Mouse (Mus musculus): ENCODE measurements around the gene Olfr1028. TPM values are rescaled to one million over a fixed set of nuclear protein-coding genes. Genes with fewer than 3 reads are reported as not detected.

Olfr1028 gene
- not detected in 2 replicates for polyA plus RNA-seq (2016; fragmentation: Nextera tagmentation; extraction: Ambion mirVana)

DNA sequence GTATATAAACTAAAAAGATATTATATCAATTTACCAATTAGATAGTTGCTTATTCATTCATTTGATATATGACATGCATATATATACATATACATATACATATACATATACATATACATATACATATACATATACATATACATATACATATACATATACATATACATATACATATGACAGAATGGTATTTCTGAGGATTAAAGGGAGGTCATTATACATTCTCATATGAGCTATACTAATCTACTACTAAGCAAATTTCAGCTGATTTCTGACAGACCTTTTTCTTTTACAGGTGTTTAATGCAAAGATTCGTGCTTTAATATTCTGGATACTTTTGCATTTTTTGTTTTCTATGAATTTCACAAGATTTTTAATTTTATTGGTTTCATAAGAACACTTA lies at the start of gene Olfr1028:
TSS of gene Olfr1028 (plus strand) at position 301 of the 400 bp plus-strand sequence.
- Histone ChIP-seq H3K36me3 (no peaks in the 10 kb centered on the region), H3K27ac (no peak within 1 kb of the TSS), H3K27me3 (ENCODE audit: insufficient read depth, poor library complexity, severe bottlenecking) (no peaks in the 10 kb centered on the region), H3K4me3 (no peak within 1 kb of the TSS), H3K4me1 (replicated peaks) (no peaks in the 10 kb centered on the region), H3K9me3 (no peaks in the 10 kb centered on the region)
- WGBS, result 85% methylated on average over 1 of the region's 1 CpGs
- no peak for DNase-seq (ENCODE audit: low spot score)

GRCm38 (mm10) chr2:85904952-85905351 lies 45.3 kb upstream of the Olfr1028 start, which contains the start of gene Olfr1024:
Olfr1024 (minus strand) TSS chr2:85905052.
- WGBS, result 89% methylated on average over 3 of the region's 3 CpGs
- H3K9me3 ChIP-seq, result no peaks in the 10 kb centered on the region; the same call in 1 of the 2 replicates
- no peaks in the 10 kb centered on the region for H3K36me3 ChIP-seq
- no peak for DNase-seq (ENCODE audit: low spot score)
- H3K27me3 ChIP-seq (ENCODE audit: insufficient read depth, poor library complexity, severe bottlenecking), result no peaks in the 10 kb centered on the region
- H3K27ac ChIP-seq, result no peak within 1 kb of the TSS
- no peak within 1 kb of the TSS for H3K4me3 ChIP-seq
- H3K4me1 ChIP-seq (replicated peaks), result no peaks in the 10 kb centered on the region

DNA sequence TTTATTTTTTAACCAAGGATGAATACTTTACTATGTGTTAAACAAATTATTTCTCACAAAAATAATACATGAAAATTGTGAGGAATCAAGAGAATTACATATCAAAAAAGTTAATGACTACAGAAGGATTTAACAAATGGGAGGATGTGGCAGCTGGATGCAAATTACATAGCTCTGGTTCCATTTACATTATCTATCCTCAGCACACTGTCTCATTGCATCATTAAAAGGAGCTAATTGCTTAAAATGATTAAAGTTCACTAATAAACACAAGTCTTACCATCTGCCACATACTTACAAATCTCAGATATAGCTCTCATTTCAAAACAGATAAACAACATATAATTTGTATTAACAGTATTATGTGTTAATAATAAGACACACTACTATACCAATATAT lies 37.0 kb upstream of the Olfr1028 start:
- DNase-seq (ENCODE audit: low spot score), result no peak
- no peak overlapping the region for H3K4me3 ChIP-seq
- H3K27ac ChIP-seq, result no peak overlapping the region
- H3K36me3 ChIP-seq, result no peaks in the 10 kb centered on the region
- H3K4me1 ChIP-seq (replicated peaks), result no peaks in the 10 kb centered on the region
- no peaks in the 10 kb centered on the region for H3K9me3 ChIP-seq
- H3K27me3 ChIP-seq (ENCODE audit: insufficient read depth, poor library complexity, severe bottlenecking), result no peaks in the 10 kb centered on the region

DNA sequence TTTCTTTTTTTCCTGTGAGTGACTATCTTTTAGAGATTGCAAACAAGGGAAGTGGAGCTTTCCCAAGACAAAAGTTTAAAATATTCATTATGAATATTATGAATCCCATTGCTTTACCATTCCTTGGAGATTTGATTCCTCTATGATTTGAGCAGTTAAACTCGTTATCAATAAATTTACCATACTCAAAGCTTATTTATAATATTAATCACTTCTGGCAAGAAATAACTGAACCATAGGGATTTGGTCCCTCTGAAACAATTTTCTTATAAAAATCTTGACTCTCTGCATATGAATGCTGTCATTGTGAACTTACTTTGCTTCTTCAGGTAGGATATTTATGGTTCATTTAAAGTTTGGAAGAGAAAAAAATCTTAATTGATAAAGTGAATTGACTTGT lies 35.3 kb upstream of the Olfr1028 start, which contains the start of gene Olfr1025-ps1:
TSS of gene Olfr1025-ps1 (plus strand) at position 301 of the 400 bp plus-strand sequence.
- H3K27ac ChIP-seq, result no peak within 1 kb of the TSS
- DNase-seq (ENCODE audit: low spot score), result no peak
- H3K9me3 ChIP-seq, result no peaks in the 10 kb centered on the region
- H3K4me3 ChIP-seq, result no peak within 1 kb of the TSS
- no peaks in the 10 kb centered on the region for H3K27me3 ChIP-seq (ENCODE audit: insufficient read depth, poor library complexity, severe bottlenecking)
- 69% methylated on average over 1 of the region's 1 CpGs for WGBS
- H3K36me3 ChIP-seq, result no peaks in the 10 kb centered on the region
- no peaks in the 10 kb centered on the region for H3K4me1 ChIP-seq (replicated peaks)

- H3K27me3 ChIP-seq (ENCODE audit: insufficient read depth, poor library complexity, severe bottlenecking), result no peaks in the 10 kb centered on the region
- no peak within 1 kb of the TSS for H3K4me3 ChIP-seq
- H3K9me3 ChIP-seq, result no peaks in the 10 kb centered on the region
- H3K4me1 ChIP-seq (replicated peaks), result no peaks in the 10 kb centered on the region
- no peak for DNase-seq (ENCODE audit: low spot score)
- no peak within 1 kb of the TSS for H3K27ac ChIP-seq
- no peaks in the 10 kb centered on the region for H3K36me3 ChIP-seq
- WGBS, result 90% methylated on average over 3 of the region's 3 CpGs
Observed at GRCm38 (mm10) chr2:85921258-85921657, 29.0 kb upstream of the Olfr1028 start, which contains the start of gene Olfr1026. Olfr1026 (plus strand) TSS chr2:85921558.

DNA sequence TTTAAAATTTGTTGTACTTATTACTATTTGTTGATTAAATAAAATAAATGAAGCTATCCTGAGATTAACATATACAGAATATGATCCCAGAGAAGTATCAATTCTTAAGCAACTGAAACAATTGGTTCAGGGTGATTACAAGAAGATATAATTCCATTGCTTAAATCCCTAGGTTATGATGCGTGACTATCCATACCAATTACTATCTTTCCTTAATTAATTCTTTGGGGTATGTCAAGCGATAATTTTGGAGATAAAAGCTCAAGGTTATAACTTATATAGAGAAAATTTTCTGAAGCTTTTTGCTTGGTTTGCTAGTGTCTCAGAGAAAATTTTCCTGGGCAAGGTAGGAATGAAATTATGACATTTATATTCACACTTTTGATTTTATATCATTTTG lies 23.4 kb downstream of the Olfr1028 start, which contains the start of gene Olfr1029:
TSS of gene Olfr1029 (plus strand) at position 301 of the 400 bp plus-strand sequence.
- Histone ChIP-seq H3K27ac (no peak within 1 kb of the TSS), H3K36me3 (no peaks in the 10 kb centered on the region), H3K9me3 (no peaks in the 10 kb centered on the region), H3K27me3 (ENCODE audit: insufficient read depth, poor library complexity, severe bottlenecking) (no peaks in the 10 kb centered on the region), H3K4me1 (replicated peaks) (no peaks in the 10 kb centered on the region), H3K4me3 (no peak within 1 kb of the TSS)
- DNase-seq (ENCODE audit: low spot score), result no peak
- WGBS, result 92% methylated on average over 2 of the region's 2 CpGs

DNA sequence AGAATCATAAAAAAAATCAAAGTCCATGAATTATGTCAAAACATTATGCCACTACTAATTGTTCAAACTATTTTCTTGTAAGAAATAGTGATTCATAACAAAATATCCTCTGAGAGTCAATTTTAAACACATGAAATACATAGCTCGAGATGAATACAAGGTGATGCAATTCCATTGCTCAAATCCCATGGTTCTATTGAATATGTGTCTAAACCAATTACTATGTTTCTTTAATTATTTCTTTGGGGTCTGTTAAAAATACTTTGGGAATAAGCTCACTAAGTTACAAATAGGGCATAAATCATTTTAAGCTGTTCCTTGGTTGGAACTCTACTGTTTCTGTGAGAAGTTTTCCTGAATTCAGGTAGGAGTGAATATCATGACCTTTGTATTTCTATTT lies 28.7 kb downstream of the Olfr1028 start, which contains the start of gene Olfr1030:
TSS of gene Olfr1030 (plus strand) at position 301 of the 400 bp plus-strand sequence.
- Histone ChIP-seq H3K4me1 (replicated peaks) (no peaks in the 10 kb centered on the region), H3K36me3 (no peaks in the 10 kb centered on the region)

GRCm38 (mm10) chr2:85990004-85990403 lies 39.8 kb downstream of the Olfr1028 start, which contains the start of gene Olfr1031:
Olfr1031 (plus strand) TSS chr2:85990304.
- DNase-seq (ENCODE audit: low spot score), result no peak
- WGBS, result 70% methylated on average over 3 of the region's 3 CpGs

More for the DNA sequence above, 28.7 kb downstream of the Olfr1028 start, which contains the start of gene Olfr1030:
- 82% methylated on average over 1 of the region's 1 CpGs for WGBS
- DNase-seq (ENCODE audit: low spot score), result no peak
- Histone ChIP-seq H3K4me3 (no peak within 1 kb of the TSS), H3K9me3 (no peaks in the 10 kb centered on the region), H3K27me3 (ENCODE audit: insufficient read depth, poor library complexity, severe bottlenecking) (no peaks in the 10 kb centered on the region), H3K27ac (no peak within 1 kb of the TSS)

More at GRCm38 (mm10) chr2:85990004-85990403, 39.8 kb downstream of the Olfr1028 start, which contains the start of gene Olfr1031:
- H3K27ac ChIP-seq, result no peak within 1 kb of the TSS
- no peaks in the 10 kb centered on the region for H3K4me1 ChIP-seq (replicated peaks)
- H3K9me3 ChIP-seq, result no peaks in the 10 kb centered on the region
- H3K36me3 ChIP-seq, result no peaks in the 10 kb centered on the region
- no peaks in the 10 kb centered on the region for H3K27me3 ChIP-seq (ENCODE audit: insufficient read depth, poor library complexity, severe bottlenecking)
- H3K4me3 ChIP-seq, result no peak within 1 kb of the TSS

Other genes starting within 250 kb of the Olfr1028 start
- gene Olfr1009, start 235.0 kb upstream of the Olfr1028 start, polyA plus RNA-seq (2016; fragmentation: Nextera tagmentation; extraction: Ambion mirVana), result not detected in 2 replicates
- gene Olfr1012, start 187.7 kb upstream of the Olfr1028 start, polyA plus RNA-seq (2016; fragmentation: Nextera tagmentation; extraction: Ambion mirVana), result not detected in 2 replicates
- not detected in 2 replicates for gene Olfr1013, start 183.3 kb upstream of the Olfr1028 start, polyA plus RNA-seq (2016; fragmentation: Nextera tagmentation; extraction: Ambion mirVana)
- gene Olfr1014, start 177.7 kb upstream of the Olfr1028 start, polyA plus RNA-seq (2016; fragmentation: Nextera tagmentation; extraction: Ambion mirVana), result not detected in 2 replicates
- gene Olfr1015, start 168.4 kb upstream of the Olfr1028 start, polyA plus RNA-seq (2016; fragmentation: Nextera tagmentation; extraction: Ambion mirVana), result not detected in 2 replicates
- not detected in 2 replicates for gene Olfr1016, start 147.9 kb upstream of the Olfr1028 start, polyA plus RNA-seq (2016; fragmentation: Nextera tagmentation; extraction: Ambion mirVana)
- gene Olfr1018, start 132.0 kb upstream of the Olfr1028 start, polyA plus RNA-seq (2016; fragmentation: Nextera tagmentation; extraction: Ambion mirVana), result not detected in 2 replicates
- not detected in 2 replicates for gene Olfr1019, start 105.0 kb upstream of the Olfr1028 start, polyA plus RNA-seq (2016; fragmentation: Nextera tagmentation; extraction: Ambion mirVana)
- not detected in 2 replicates for gene Olfr1020, start 103.4 kb upstream of the Olfr1028 start, polyA plus RNA-seq (2016; fragmentation: Nextera tagmentation; extraction: Ambion mirVana)
- not detected in 2 replicates for gene Olfr1022, start 81.8 kb upstream of the Olfr1028 start, polyA plus RNA-seq (2016; fragmentation: Nextera tagmentation; extraction: Ambion mirVana)
- gene Olfr1023, start 64.8 kb upstream of the Olfr1028 start, polyA plus RNA-seq (2016; fragmentation: Nextera tagmentation; extraction: Ambion mirVana), result not detected in 2 replicates
- not detected in 2 replicates for gene Olfr1024, start 45.4 kb upstream of the Olfr1028 start, polyA plus RNA-seq (2016; fragmentation: Nextera tagmentation; extraction: Ambion mirVana)
- gene Olfr1025-ps1, start 35.2 kb upstream of the Olfr1028 start, polyA plus RNA-seq (2016; fragmentation: Nextera tagmentation; extraction: Ambion mirVana), result not detected in 2 replicates
- not detected in 2 replicates for gene Olfr1026, start 28.9 kb upstream of the Olfr1028 start, polyA plus RNA-seq (2016; fragmentation: Nextera tagmentation; extraction: Ambion mirVana)
- gene Olfr1029, start 23.5 kb downstream of the Olfr1028 start, polyA plus RNA-seq (2016; fragmentation: Nextera tagmentation; extraction: Ambion mirVana), result not detected in 2 replicates
- not detected in 2 replicates for gene Olfr1030, start 28.8 kb downstream of the Olfr1028 start, polyA plus RNA-seq (2016; fragmentation: Nextera tagmentation; extraction: Ambion mirVana)
- not detected in 2 replicates for gene Olfr1031, start 39.9 kb downstream of the Olfr1028 start, polyA plus RNA-seq (2016; fragmentation: Nextera tagmentation; extraction: Ambion mirVana)
- gene Olfr1032, start 55.1 kb downstream of the Olfr1028 start, polyA plus RNA-seq (2016; fragmentation: Nextera tagmentation; extraction: Ambion mirVana), result not detected in 2 replicates
- gene Olfr1033, start 70.2 kb downstream of the Olfr1028 start, polyA plus RNA-seq (2016; fragmentation: Nextera tagmentation; extraction: Ambion mirVana), result not detected in 2 replicates
- not detected in 2 replicates for gene Olfr1034, start 95.4 kb downstream of the Olfr1028 start, polyA plus RNA-seq (2016; fragmentation: Nextera tagmentation; extraction: Ambion mirVana)
- not detected in 2 replicates for gene Olfr1036, start 123.6 kb downstream of the Olfr1028 start, polyA plus RNA-seq (2016; fragmentation: Nextera tagmentation; extraction: Ambion mirVana)
- gene Olfr1037, start 136.9 kb downstream of the Olfr1028 start, polyA plus RNA-seq (2016; fragmentation: Nextera tagmentation; extraction: Ambion mirVana), result not detected in 2 replicates
- not detected in 2 replicates for gene Olfr1039, start 185.5 kb downstream of the Olfr1028 start, polyA plus RNA-seq (2016; fragmentation: Nextera tagmentation; extraction: Ambion mirVana)
- not detected in 2 replicates for gene Olfr1040, start 196.3 kb downstream of the Olfr1028 start, polyA plus RNA-seq (2016; fragmentation: Nextera tagmentation; extraction: Ambion mirVana)
- not detected in 2 replicates for gene Olfr1042, start 211.4 kb downstream of the Olfr1028 start, polyA plus RNA-seq (2016; fragmentation: Nextera tagmentation; extraction: Ambion mirVana)
- not detected in 2 replicates for gene Olfr1043, start 217.1 kb downstream of the Olfr1028 start, polyA plus RNA-seq (2016; fragmentation: Nextera tagmentation; extraction: Ambion mirVana)
- gene Olfr1044, start 227.4 kb downstream of the Olfr1028 start, polyA plus RNA-seq (2016; fragmentation: Nextera tagmentation; extraction: Ambion mirVana), result not detected in 2 replicates
- gene Olfr52, start 235.2 kb downstream of the Olfr1028 start, polyA plus RNA-seq (2016; fragmentation: Nextera tagmentation; extraction: Ambion mirVana), result not detected in 2 replicates